Mouse (Mus musculus) liver, embryonic 12.5 days (tissue): ENCODE data around the gene Rab35. TPM values are rescaled to one million over a fixed set of nuclear protein-coding genes. Genes with fewer than 3 reads are reported as not detected.

Experiments used
- ATAC-seq: fragments of 200-750 bp; cut with Nextera tagmentation; 2 replicates; pipeline ENCODE4 v1.8.0; 2017; ENCODE audit warnings: moderate number of reproducible peaks, mild to moderate bottlenecking, moderate library complexity
- H3K27ac ChIP-seq: fragments of 300-500 bp; sonication (generic); 2 replicates; pipeline ENCODE4 v1.5.1; 2016; ENCODE audit warnings: mild to moderate bottlenecking
- H3K27me3 ChIP-seq: fragments of 300-500 bp; sonication (generic); replicated peaks from 2 replicates; pipeline ENCODE4 v1.6.1; 2016; ENCODE audit warnings: mild to moderate bottlenecking, moderate library complexity
- H3K36me3 ChIP-seq: fragments of 300-500 bp; sonication (generic); 2 replicates; pipeline ENCODE4 v1.6.1; 2016; ENCODE audit warnings: mild to moderate bottlenecking, moderate library complexity
- H3K4me1 ChIP-seq: fragments of 300-500 bp; sonication (generic); 2 replicates; pipeline ENCODE4 v1.6.1; 2016
- H3K4me2 ChIP-seq: fragments of 300-500 bp; sonication (generic); 2 replicates; pipeline ENCODE4 v1.6.1; 2016; ENCODE audit warnings: mild to moderate bottlenecking, moderate library complexity
- H3K4me3 ChIP-seq: fragments of 300-500 bp; sonication (generic); 2 replicates; pipeline ENCODE4 v1.5.1; 2016; ENCODE audit warnings: mild to moderate bottlenecking, moderate library complexity
- H3K9ac ChIP-seq: fragments of 300-500 bp; sonication (generic); 2 replicates; pipeline ENCODE4 v1.6.1; 2016; ENCODE audit warnings: mild to moderate bottlenecking, moderate library complexity
- H3K9me3 ChIP-seq: fragments of 300-500 bp; sonication (generic); replicated peaks from 2 replicates; pipeline ENCODE4 v1.6.1; 2016; ENCODE audit warnings: mild to moderate bottlenecking, moderate library complexity
- WGBS: fragments of 180-500 bp; shearing (Covaris S2); methylation state at CpG from one replicate; pipeline ENCODE4 v1.1.7; 2016; ENCODE audit not compliant: insufficient replicate concordance; 5-methylcytosine and 5-hydroxymethylcytosine counted together
- polyA plus RNA-seq: library from polyadenylated mRNA; unstranded; fragments of >200 nt; fragmentation: Nextera tagmentation; extraction: Ambion mirVana; gene quantifications from 2 replicates; pipeline ENCODE4 v1.2.1, GENCODE M21; 2016

Gene Rab35
- polyA plus RNA-seq, 1 experiment from 2014 or later, result 22.5 TPM

DNA sequence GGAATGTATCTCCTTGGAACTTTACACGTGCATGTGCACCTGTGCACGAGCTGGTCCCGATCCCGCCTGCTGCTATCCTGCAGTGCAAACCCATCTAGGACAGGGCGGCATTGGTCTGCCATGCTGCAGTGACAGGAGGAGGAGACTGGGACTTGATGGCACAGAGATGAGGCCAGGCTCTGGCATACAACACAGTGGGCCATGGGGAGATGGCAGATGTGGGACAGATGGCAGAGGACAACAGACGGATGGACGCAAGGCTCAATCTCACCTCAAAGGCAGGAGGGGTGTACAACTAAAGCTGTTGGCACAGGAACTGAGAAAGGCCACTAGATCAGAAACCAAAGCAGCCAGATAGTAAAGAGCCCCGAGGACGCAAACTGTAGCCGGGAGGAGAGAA is 19.2 kb downstream of the Rab35 start:
- Histone ChIP-seq H3K27ac (no peak overlapping the region), H3K36me3 (peaks cover 30% of the 10 kb centered on the region), H3K9ac (no peak overlapping the region), H3K27me3 (no peaks in the 10 kb centered on the region), H3K4me1 (peaks cover 21% of the 10 kb centered on the region), H3K4me3 (no peak overlapping the region), H3K4me2 (no peak overlapping the region), H3K9me3 (no peaks in the 10 kb centered on the region)
- ATAC-seq, result no peak
- 85% methylated on average over 10 of the region's 10 CpGs for WGBS

DNA sequence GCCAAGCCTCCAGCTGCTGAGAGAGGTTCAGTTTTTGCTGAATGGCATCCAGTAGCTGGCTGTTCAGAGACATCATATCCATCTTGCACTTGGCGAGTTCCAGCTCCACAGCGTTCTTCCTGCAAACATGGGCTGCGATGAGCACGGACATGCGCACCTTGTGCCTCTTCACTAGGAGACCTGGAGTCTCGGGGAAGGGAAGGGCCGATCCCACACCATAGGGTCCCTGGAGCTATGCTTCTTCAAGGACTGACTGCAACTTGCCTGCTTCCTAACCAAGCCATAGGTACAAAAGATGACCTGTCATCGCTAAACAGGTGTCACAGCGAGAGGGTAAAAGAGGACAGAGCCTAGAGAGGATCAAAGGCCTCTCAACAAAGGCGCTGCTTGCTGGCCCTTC is 20.1 kb downstream of the Rab35 start:
- H3K4me2 ChIP-seq, result peak overlapping the region; percentile 77
- H3K4me3 ChIP-seq, result no peak overlapping the region
- peaks cover 21% of the 10 kb centered on the region for H3K36me3 ChIP-seq
- peaks cover 21% of the 10 kb centered on the region for H3K4me1 ChIP-seq
- no peaks in the 10 kb centered on the region for H3K27me3 ChIP-seq
- WGBS, result 89% methylated on average over 10 of the region's 10 CpGs
- peak overlapping the region; percentile 63 for H3K9ac ChIP-seq
- H3K9me3 ChIP-seq, result no peaks in the 10 kb centered on the region
- H3K27ac ChIP-seq, result no peak overlapping the region
- no peak for ATAC-seq

DNA sequence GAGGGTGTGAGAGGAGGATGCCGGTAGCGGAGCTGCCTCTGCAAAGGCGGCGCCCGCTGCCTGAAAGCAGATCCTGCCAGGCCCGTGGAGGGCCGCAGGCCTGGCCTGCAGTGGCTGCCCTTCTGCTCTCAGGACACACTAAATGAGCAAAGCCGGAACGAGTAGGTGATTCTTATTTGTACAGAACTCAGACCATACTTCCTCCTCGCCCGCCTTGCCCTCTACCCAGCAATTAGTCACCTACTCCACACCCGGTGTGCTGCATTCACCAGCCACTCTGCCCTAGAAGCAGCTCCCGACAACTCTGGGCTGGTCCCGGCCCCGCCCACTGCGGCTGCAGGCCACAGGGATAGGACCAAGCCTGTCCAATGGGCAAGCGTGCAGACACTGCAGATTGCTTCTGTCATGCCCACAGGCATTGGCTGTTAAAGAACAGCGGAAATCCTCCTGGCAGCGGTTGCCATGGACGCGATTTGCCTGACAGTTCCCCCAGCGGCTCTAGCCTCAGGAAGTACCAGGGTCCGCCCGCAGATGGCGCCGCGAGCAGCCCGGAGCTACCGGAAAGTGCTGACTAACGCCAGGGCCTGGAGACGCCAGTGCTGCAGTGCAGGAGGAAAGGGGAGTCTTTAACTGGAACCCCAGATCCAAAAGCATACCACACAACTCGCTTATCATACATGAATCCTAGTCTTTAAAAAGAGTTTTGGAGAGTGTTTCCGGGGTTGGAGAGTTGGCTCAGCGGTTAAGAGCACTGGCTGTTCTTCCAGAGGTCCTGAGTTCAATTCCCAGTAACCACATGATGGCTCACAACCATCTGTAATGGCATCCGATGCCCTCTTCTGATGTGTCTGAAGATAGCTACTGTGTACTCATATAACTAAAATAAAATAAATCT is 21.2 kb downstream of the Rab35 start:
- Histone ChIP-seq H3K27me3 (0 out of 2 replicates have a peak, but pooled peaks cover 2% of the 10 kb centered on the region), H3K9me3 (no peaks in the 10 kb centered on the region), H3K4me3 (peak overlapping the region; percentile 50), H3K4me2 (peak overlapping the region; percentile 77), H3K4me1 (peaks cover 21% of the 10 kb centered on the region), H3K27ac (peak overlapping the region; percentile 71), H3K36me3 (peaks cover 10% of the 10 kb centered on the region), H3K9ac (peak overlapping the region; percentile 63)
- peak; percentile 100 for ATAC-seq
- WGBS, result 3% methylated on average over 35 of the region's 35 CpGs

DNA sequence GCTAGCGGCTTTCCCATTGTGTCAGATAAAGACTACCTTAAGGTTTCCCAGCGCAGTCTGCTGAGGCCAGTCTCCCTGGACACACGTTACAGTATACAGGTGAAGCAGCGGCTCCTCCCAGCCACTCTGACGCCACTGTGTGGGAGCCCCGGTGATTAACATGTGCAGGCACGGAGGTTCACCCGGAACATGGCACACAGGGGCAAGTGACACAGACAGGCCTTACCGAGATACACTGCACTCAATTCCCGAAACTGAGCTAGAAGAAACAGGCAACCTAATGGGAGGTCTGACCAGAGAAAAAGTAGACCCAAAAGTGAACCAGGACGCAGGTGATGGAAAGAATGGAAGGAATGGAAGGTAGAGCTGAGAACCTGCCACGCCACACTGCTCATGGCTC is 22.1 kb downstream of the Rab35 start:
- no peak overlapping the region for H3K9ac ChIP-seq
- 84% methylated on average over 12 of the region's 12 CpGs for WGBS
- 0 out of 2 replicates have a peak, but pooled peaks cover 2% of the 10 kb centered on the region for H3K27me3 ChIP-seq
- H3K9me3 ChIP-seq, result no peaks in the 10 kb centered on the region
- no peak overlapping the region for H3K4me3 ChIP-seq
- H3K36me3 ChIP-seq, result peaks cover 3% of the 10 kb centered on the region; the same call in 1 of the 2 replicates
- ATAC-seq, result no peak
- H3K4me2 ChIP-seq, result no peak overlapping the region
- no peak overlapping the region for H3K27ac ChIP-seq
- H3K4me1 ChIP-seq, result peaks cover 21% of the 10 kb centered on the region

DNA sequence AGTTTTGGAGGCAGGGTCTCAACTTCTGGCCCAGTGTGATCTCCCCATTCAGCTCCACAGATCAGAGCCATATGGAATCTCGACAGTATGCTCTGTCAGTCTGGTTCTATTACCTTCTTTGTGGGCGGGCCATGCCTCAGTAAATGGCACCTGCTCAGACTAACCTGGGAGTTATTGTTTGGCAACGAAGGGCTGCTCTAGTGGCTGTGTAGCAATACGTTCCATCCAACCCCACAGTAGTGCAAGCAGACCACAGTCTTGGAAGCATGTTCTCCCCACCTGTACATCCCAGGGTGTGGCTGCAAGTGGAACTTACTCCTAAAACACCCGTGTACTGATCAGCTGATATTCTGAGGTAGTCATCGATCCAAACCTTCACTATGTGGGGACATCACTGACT is 25.0 kb downstream of the Rab35 start:
- Histone ChIP-seq H3K27ac (no peak overlapping the region), H3K9me3 (no peaks in the 10 kb centered on the region), H3K9ac (no peak overlapping the region), H3K4me1 (peaks cover 18% of the 10 kb centered on the region), H3K4me2 (no peak overlapping the region), H3K36me3 (no peaks in the 10 kb centered on the region), H3K27me3 (0 out of 2 replicates have a peak, but pooled peaks cover 2% of the 10 kb centered on the region), H3K4me3 (no peak overlapping the region)
- ATAC-seq, result no peak
- whole genome bisulfite sequencing, result 53% methylated on average over 6 of the region's 6 CpGs

DNA sequence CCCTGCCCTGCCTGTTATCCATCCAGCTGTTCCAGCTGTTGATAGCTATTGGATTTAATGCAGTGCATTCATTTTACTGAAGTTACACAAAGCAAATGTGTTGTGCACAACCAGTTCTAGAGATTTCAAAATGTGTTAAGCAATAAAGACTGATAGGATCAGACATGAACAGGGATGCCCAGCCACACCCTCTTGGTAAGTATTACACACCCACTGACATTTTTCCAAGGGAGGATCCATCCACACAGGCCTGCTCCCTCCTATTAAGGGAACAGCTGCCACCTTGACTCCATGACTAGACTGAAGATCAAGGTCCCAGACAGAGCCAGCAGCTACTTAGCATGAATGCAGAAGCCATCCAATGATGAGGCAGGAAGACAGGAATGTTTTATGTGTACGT is 25.5 kb downstream of the Rab35 start:
- no peak overlapping the region for H3K9ac ChIP-seq
- 61% methylated on average over 1 of the region's 1 CpGs for WGBS
- H3K4me3 ChIP-seq, result no peak overlapping the region
- H3K27me3 ChIP-seq, result 0 out of 2 replicates have a peak, but pooled peaks cover 2% of the 10 kb centered on the region
- no peak for ATAC-seq
- peaks cover 13% of the 10 kb centered on the region for H3K4me1 ChIP-seq
- H3K36me3 ChIP-seq, result no peaks in the 10 kb centered on the region
- no peak overlapping the region for H3K4me2 ChIP-seq
- no peaks in the 10 kb centered on the region for H3K9me3 ChIP-seq
- no peak overlapping the region for H3K27ac ChIP-seq

DNA sequence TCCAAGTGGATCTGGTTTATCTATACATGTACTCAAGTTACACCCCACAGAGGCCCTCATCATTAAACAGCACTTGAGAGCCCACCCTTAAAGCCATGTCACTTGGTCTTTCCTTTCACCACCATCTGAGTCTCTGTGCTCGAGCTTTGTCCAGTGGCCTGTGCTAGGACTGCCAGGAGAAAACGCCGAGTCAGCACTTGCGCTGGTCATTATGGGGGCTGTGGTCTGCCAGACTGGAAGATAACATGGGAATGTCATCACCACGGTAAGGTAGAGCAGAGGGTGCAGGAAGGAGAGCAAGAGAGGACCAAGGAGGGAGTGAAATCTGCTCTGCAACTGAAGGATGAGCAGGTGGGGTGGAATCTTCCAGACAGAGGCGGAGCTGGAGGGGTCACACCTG is 26.6 kb downstream of the Rab35 start:
- no peak for ATAC-seq
- H3K36me3 ChIP-seq, result no peaks in the 10 kb centered on the region
- no peak overlapping the region for H3K4me3 ChIP-seq
- H3K27me3 ChIP-seq, result 0 out of 2 replicates have a peak, but pooled peaks cover 5% of the 10 kb centered on the region
- no peak overlapping the region for H3K27ac ChIP-seq
- no peak overlapping the region for H3K4me2 ChIP-seq
- 47% methylated on average over 6 of the region's 6 CpGs for WGBS
- no peak overlapping the region for H3K9ac ChIP-seq
- no peaks in the 10 kb centered on the region for H3K9me3 ChIP-seq
- peaks cover 5% of the 10 kb centered on the region; the same call in 1 of the 2 replicates for H3K4me1 ChIP-seq

DNA sequence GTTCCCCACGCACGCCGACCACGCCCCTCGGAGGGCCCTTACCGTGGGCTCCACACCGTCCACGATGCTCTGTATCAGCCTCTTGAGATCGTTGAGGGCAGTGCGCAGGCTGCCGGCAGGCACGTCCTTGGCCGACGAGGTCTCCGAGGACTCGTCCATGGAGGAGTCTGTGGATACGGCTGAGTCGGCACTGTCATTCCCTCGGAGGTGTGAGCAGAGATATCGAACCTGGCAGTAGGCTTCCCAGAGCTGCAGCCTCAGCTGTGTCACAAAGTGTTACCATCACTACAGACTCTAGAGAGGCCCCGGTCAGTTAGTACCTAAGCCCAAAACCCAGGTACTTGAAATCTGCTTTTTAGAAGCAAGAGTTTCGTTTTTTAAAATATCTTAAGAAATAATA is 30.9 kb downstream of the Rab35 start:
- Histone ChIP-seq H3K36me3 (no peaks in the 10 kb centered on the region), H3K27me3 (peaks cover 13% of the 10 kb centered on the region; the same call in 1 of the 2 replicates), H3K27ac (no peak overlapping the region), H3K9me3 (0 out of 2 replicates have a peak, but pooled peaks cover 3% of the 10 kb centered on the region), H3K4me3 (no peak overlapping the region), H3K9ac (no peak overlapping the region), H3K4me1 (no peaks in the 10 kb centered on the region), H3K4me2 (no peak overlapping the region)
- ATAC-seq, result no peak
- WGBS, result 69% methylated on average over 22 of the region's 22 CpGs

DNA sequence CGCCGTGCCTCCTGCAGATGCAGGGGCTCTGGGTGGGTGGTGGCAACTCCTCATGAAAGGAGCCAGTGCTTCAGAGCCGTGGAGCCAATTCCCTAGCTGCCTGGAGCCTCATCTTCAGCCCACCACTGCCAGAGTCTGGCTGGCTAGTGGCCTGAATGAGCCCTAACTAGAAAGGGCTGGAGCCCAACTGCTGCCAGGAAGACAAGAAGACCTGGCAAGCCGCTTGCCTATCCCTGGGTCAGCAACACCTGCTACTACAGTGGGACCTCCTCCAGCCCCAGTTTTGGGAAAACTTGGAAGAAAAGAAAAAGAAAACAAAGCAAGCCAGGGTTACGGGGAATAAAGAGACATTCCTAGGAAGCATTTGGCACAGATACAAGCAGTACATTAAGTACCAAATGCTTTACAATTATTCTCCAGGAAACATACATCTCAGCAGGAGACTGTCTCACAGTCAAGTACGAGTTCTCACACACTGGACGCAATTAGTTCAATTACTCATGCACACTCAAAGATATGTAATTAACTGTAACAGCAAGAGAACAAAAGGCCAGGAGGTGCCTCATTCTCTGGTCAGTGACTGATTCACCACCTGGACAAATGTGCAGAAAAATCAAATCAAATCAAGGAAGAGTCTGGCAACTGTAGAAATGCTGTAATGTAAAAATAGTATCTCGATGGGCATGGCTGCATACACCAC is 34.8 kb downstream of the Rab35 start:
- Histone ChIP-seq H3K36me3 (no peaks in the 10 kb centered on the region), H3K27me3 (peaks cover 28% of the 10 kb centered on the region), H3K4me3 (no peak overlapping the region), H3K4me2 (no peak overlapping the region), H3K4me1 (no peaks in the 10 kb centered on the region), H3K27ac (no peak overlapping the region), H3K9ac (no peak overlapping the region), H3K9me3 (0 out of 2 replicates have a peak, but pooled peaks cover 3% of the 10 kb centered on the region)
- 59% methylated on average over 8 of the region's 8 CpGs for WGBS
- ATAC-seq, result no peak

DNA sequence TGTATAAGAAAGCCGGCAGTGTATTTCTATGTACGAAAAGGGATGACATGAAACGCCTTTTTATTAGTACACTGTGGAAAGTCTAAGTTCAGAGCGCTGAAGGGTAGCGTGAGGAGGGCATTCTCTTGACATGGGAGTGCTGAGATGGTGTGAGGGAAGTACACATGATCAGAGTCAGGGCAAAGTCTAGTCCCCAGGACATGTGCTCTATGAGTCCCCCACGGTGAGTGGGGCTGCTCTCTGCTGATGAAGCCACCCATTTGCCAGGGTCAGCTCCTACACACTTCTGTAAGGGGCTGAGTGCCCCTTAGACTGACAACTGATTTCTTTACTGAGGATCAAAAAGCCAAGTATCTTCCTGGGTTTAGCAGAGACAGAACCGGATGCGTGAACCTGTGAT is 35.5 kb downstream of the Rab35 start:
- Histone ChIP-seq H3K4me2 (no peak overlapping the region), H3K27me3 (peaks cover 33% of the 10 kb centered on the region), H3K36me3 (no peaks in the 10 kb centered on the region), H3K27ac (no peak overlapping the region), H3K4me1 (no peaks in the 10 kb centered on the region), H3K4me3 (no peak overlapping the region), H3K9ac (no peak overlapping the region), H3K9me3 (0 out of 2 replicates have a peak, but pooled peaks cover 3% of the 10 kb centered on the region)
- no peak for ATAC-seq
- 64% methylated on average over 8 of the region's 8 CpGs for WGBS

DNA sequence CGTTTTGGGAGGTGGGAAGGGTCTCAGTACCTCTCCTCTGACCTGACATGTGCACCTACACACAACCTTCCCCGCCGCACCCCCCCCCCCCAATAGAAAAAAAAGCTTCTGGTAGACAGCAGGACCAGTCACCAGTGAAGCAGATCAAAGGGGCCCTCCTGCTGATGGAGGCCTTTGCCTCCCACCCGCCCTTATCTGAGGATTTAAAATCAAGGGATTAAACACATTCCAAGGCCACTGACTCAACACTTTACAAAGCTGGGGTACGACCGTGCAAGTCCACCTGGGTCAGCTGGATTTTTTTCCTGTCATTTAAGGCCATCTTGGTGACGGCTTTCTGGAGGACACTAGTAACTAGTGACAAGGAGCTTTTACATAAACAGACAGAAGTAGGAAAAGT is 36.2 kb downstream of the Rab35 start:
- Histone ChIP-seq H3K4me2 (no peak overlapping the region), H3K27ac (no peak overlapping the region), H3K9ac (no peak overlapping the region), H3K4me3 (no peak overlapping the region), H3K36me3 (no peaks in the 10 kb centered on the region), H3K4me1 (no peaks in the 10 kb centered on the region), H3K27me3 (peaks cover 35% of the 10 kb centered on the region), H3K9me3 (0 out of 2 replicates have a peak, but pooled peaks cover 3% of the 10 kb centered on the region)
- ATAC-seq, result no peak
- 27% methylated on average over 7 of the region's 7 CpGs for WGBS

DNA sequence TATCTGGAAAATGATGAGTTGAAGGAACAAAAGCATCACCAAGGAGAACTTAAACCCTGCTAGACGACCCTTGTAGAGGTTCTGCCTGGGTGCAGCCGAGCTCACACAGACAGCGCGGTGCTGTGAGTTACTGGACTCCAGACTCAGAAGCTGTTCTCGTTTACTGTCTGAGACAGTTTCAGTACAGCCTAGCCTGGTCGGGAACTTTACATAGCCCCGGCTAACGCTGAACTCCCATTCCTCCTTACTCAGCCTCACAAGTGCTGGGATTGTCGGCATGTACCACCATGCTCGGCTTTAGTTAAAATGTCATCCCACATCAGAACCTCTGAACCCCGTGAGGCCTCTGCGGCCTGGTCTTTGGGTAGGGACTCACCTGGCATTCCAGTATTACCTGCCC is 37.3 kb downstream of the Rab35 start:
- H3K36me3 ChIP-seq, result no peaks in the 10 kb centered on the region
- 0 out of 2 replicates have a peak, but pooled peaks cover 3% of the 10 kb centered on the region for H3K9me3 ChIP-seq
- no peak overlapping the region for H3K4me2 ChIP-seq
- H3K27me3 ChIP-seq, result peaks cover 28% of the 10 kb centered on the region
- no peak overlapping the region for H3K9ac ChIP-seq
- no peaks in the 10 kb centered on the region for H3K4me1 ChIP-seq
- H3K4me3 ChIP-seq, result no peak overlapping the region
- H3K27ac ChIP-seq, result no peak overlapping the region
- no peak for ATAC-seq
- whole genome bisulfite sequencing, result 73% methylated on average over 12 of the region's 12 CpGs
